Mouse (Mus musculus): ENCODE measurements at regions not wholly inside any gene's neighbourhood (a gene's known extent, or its start where the extent isn't known, plus 50 kb on each side); places are given as distances from the start of the nearest gene placed in this dataset.

DNA sequence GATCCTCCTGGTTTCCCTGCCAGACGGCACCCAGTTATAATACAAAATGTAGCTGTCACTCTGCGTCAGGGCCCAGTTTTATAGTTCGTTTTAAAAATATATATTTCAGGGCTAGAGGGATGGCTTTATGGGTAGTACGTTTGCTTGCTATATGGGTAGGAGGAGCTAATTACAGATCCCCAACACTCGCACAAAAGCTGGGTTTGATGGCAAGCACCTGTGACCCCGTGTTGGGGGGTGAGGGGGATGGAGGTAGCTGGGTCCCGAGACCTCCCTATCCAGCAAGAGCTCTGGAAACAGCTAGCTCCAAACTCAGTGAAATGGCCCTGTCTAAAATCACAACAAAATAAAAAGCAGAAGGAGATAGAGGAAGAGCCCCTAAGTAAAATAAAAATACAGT is 358.3 kb upstream of the Maf start:
- TF ChIP-seq POLR2A (IDR thresholded peaks at IDR 0.05; ENCODE audit: borderline replicate concordance, insufficient read depth, low read length) (no peak), CTCF (IDR thresholded peaks at IDR 0.05; ENCODE audit: borderline replicate concordance, insufficient read depth, low read depth, low read length) (no peak)

Data from cerebellum, adult 2 months (tissue).